Mouse (Mus musculus) urinary bladder, postnatal 14 days (tissue): ENCODE data around the gene Ripor3.

ENCODE experiments used
- DNase-seq: peaks from one replicate; pipeline ENCODE4 v3.0.0; 2021; ENCODE audit warnings: low spot score

Ripor3 gene

DNA sequence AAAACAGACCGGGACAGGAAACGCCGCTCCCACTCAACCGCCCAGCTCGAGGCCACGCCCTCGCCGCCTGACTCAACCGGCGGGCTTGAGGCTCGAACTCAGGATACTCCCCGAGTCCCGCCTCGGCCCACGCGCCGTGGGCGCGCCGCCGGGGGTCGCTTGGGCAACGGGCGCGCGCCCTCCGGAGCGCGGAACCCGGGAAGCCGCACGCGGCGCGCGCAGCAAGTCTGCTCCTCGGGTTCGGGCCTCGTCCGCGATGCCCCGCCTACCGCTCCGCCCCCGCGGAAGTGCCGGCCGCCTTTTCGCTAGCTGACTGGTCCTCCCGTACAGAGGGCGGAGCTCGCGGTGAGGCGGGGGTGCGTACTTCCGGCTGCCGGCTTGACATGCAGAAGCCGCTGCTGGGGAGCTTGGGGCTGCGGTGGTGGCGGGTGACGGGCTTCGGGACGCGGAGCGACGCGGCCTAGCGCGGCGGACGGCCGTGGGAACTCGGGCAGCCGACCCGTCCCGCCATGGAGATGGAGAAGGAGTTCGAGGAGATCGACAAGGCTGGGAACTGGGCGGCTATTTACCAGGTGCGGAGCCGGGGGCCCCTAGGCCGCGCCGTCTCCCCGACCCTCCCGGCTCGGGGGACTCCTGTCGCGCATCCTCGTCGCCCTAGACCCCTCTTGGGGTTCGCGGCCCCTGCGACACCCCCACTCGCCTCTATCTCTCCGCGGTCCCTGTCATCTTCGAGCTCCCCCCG is 78.3 kb downstream of the Ripor3 start, which contains the start of gene Ptpn1:
TSS of gene Ptpn1 (plus strand) at position 73 of the 742 bp plus-strand sequence.
- peak; percentile 98 for DNase-seq

DNA sequence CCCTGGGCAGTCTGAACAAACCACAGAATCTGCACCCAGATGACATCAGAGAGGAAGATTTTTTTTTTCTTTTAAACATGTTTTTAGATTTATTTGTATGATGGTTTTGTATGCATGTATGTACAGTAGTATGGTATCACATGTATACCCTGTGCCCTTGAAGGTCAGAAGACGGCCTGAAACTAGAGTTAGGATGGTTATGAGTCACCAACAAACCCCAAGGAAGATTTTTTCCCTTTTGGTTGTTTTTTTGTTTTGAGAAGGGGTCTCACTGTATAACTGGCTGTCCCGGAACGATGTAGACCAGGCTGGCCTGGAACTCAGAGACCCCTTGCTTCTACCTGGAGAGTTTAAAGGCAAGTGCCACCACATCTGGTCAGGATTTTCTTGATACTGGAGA is 79.4 kb downstream of the Ripor3 start:
- DNase-seq, result no peak
